Mouse (Mus musculus) megakaryocyte, embryonic 14.5 days (primary cell): Measurements from ENCODE around the gene Clcn5. TPM values are rescaled to one million over a fixed set of nuclear protein-coding genes. Genes with fewer than 3 reads are reported as not detected.

Experiments used
- H3K27me3 ChIP-seq: replicated peaks from 2 replicates; pipeline ENCODE3; 2012; ENCODE audit warnings: inconsistent platforms
- H3K36me3 ChIP-seq: replicated peaks from 2 replicates; pipeline ENCODE3; 2012; ENCODE audit warnings: low read length, inconsistent platforms, mixed read lengths
- H3K4me1 ChIP-seq: 2 replicates; pipeline ENCODE4 v1.6.1; 2012; ENCODE audit warnings: inconsistent platforms
- H3K4me3 ChIP-seq: replicated peaks from 2 replicates; pipeline ENCODE3; 2012; ENCODE audit warnings: moderate library complexity, mild to moderate bottlenecking, inconsistent platforms
- H3K9me3 ChIP-seq: 2 replicates; pipeline ENCODE4 v1.6.1; 2012; ENCODE audit warnings: inconsistent platforms
- FLI1 ChIP-seq: IDR thresholded peaks from 2 replicates; pipeline ENCODE4 v1.6.1; 2012; ENCODE audit warnings: low read length, inconsistent platforms, mixed read lengths
- GATA1 ChIP-seq: IDR thresholded peaks from 3 replicates; pipeline ENCODE4 v1.6.1; 2012; ENCODE audit warnings: mixed read lengths, low read length, inconsistent platforms, borderline replicate concordance
- polyA plus RNA-seq: library from polyadenylated mRNA; stranded (reverse); fragments of >175 nt; gene quantifications from 2 replicates; pipeline ENCODE4 v1.2.3, GENCODE M21; 2012; ENCODE audit warnings: low replicate concordance; ENCODE audit not compliant: insufficient read depth

The Clcn5 gene
- polyA plus RNA-seq, 1 experiment: 0.12 TPM

DNA sequence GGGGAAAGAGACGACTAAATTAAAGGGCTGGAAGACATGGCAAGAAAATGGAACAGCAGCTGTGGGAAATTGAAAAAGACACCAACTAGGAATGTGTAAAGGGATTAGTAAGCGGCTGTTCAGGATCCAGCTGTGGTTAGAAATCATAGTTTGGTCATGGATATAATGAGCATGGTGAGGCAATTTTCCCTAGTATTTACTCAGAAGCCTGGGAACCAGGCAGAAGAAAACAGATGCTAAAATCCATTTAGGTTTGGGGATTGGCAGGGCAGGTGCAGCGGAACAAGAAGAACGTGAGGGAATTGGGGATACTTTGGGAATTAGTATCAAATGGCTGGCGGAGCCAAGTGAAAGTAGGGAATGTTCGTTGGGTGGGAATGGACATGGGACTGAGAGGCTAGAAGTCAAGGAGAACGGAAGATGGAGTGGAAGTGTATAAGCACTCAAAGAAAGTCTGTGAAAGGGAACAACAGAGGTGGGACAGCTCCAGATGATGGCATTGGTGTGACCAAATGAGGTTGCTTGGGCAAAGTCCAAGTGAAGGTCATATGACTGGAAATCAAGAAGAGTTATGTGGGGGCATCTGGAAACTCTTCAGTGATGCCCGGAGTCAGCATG, 26.9 kb downstream of the Clcn5 start:
- TF ChIP-seq GATA1 (no peak), FLI1 (no peak)
- H3K4me3 ChIP-seq: no peak overlapping the region
- H3K4me1 ChIP-seq: no peaks in the 10 kb centered on the region
- H3K27me3 ChIP-seq: peaks cover 2% of the 10 kb centered on the region
- H3K9me3 ChIP-seq: no peaks in the 10 kb centered on the region
- no peaks in the 10 kb centered on the region for H3K36me3 ChIP-seq

DNA sequence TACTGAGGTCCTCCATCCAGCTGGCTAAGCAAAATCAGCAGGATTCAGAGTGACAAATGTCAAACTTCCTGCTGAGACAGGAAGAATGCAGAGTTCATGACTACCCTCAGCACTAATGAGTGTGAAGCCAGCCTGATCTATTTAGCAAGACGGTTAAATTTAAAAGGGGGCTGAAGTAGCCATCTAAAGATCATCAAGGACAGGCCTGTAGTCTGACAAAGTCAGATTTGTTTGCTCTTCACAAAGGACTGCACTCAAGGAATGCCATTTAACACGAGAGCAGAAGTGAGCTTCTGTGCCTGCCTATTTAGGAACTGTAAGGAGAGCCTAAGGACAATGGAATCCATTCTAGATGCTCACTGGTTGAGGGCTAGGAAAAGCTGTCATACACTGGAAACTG, 30.2 kb downstream of the Clcn5 start:
- 0 out of 2 replicates have a peak, but pooled peaks cover 3% of the 10 kb centered on the region for H3K9me3 ChIP-seq
- peaks cover 2% of the 10 kb centered on the region for H3K27me3 ChIP-seq
- TF ChIP-seq GATA1: no peak
- TF ChIP-seq FLI1: no peak
- H3K4me1 ChIP-seq: no peaks in the 10 kb centered on the region
- H3K4me3 ChIP-seq: no peak overlapping the region
- no peaks in the 10 kb centered on the region for H3K36me3 ChIP-seq

DNA sequence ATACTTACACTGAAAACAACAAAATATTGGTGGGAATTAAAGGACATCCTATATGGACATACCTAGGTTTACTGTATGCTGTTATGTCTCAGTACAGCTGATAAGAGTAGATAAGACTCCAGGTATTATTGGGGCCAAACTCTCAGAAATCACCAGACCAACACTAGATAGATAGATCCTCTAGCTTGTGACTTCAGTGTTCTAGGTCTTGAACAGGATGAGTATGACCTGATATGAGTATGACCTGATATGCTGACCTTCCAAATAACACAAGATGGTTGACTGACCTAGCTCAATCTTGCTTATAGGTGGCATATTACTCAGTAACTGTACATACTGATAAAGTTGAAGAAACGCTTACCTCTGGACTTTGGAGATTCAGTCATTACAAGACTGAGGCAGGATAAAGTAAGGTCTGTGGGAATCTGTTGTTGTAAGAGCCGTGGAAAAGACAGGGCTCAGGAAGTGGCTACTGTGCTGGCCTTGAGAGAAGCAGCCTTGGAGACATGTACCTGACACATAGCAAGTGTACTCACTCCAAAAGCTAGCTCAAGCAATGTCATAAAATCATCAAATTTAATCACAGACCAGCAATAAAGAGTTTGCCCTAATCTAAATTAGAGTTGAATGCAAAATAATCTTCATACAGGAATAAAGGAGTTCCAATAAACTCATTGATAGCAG, 32.0 kb downstream of the Clcn5 start:
- Histone ChIP-seq H3K27me3 (peaks cover 2% of the 10 kb centered on the region), H3K4me1 (no peaks in the 10 kb centered on the region), H3K4me3 (no peak overlapping the region)

DNA sequence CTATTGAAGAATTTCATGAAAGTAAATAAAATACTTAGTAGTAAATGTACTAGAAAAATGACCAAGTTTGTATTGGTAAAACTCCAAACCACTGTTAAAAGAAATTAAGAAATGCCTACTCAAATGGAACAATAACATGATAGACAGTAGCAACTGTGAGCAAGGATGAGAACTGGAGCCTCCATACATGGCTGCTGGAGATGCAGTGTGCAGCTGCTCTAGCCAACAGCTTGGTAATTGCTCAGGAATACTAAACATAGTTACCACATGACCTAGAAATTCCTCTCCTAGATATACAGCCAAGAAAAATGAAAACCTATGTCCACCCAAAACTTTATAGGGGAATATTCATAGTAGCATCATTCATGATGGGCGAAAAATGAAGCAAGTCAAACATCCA, 36.5 kb downstream of the Clcn5 start:
- H3K4me1 ChIP-seq: no peaks in the 10 kb centered on the region
- no peaks in the 10 kb centered on the region for H3K36me3 ChIP-seq
- TF ChIP-seq FLI1: no peak
- TF ChIP-seq GATA1: no peak
- no peaks in the 10 kb centered on the region for H3K27me3 ChIP-seq
- 0 out of 2 replicates have a peak, but pooled peaks cover 3% of the 10 kb centered on the region for H3K9me3 ChIP-seq
- no peak overlapping the region for H3K4me3 ChIP-seq

More for the DNA sequence above, 32.0 kb downstream of the Clcn5 start:
- TF ChIP-seq GATA1 (no peak), FLI1 (no peak)
- H3K36me3 ChIP-seq: no peaks in the 10 kb centered on the region
- 0 out of 2 replicates have a peak, but pooled peaks cover 3% of the 10 kb centered on the region for H3K9me3 ChIP-seq

DNA sequence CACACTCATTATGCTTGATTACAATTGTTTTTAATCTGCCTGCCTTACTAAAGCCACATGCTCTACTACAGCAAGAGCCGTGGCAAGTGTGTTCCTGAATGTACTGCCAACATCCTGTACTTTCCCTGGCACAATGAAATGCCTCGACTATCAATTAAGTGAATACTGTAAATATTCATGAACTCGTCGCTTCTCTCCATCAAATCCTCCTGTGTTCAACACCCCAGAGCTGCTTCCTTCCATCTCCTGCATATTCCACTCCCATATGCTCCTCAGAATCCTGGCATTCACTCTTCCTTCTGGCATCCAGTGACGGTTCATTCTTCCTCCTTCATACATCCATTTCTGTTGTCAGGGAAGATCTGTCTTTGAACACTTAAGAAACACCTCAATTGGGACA, 39.4 kb downstream of the Clcn5 start:
- no peaks in the 10 kb centered on the region for H3K36me3 ChIP-seq
- H3K9me3 ChIP-seq: no peaks in the 10 kb centered on the region
- TF ChIP-seq FLI1 (no peak), GATA1 (no peak)
- no peak overlapping the region for H3K4me3 ChIP-seq
- H3K27me3 ChIP-seq: peaks cover 4% of the 10 kb centered on the region
- H3K4me1 ChIP-seq: no peaks in the 10 kb centered on the region

DNA sequence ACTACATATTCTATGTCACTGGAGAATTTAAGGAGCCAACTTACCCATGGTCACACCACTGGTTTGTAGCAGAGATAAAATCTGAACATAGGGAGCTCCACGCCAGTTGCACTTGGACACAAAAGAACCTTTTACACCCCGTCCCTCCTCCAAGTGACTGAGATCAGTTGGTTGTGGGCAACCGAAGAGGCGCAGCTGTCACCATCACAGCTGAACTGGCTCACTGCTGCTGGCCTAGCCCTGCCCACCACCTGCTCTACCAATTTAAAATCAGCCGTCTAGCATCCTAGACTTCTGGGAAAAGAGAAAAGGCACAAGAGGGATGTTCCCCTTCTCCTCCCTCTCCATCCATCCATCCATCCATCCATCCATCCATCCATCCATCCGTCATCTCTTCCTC, 42.6 kb downstream of the Clcn5 start:
- Histone ChIP-seq H3K27me3 (peaks cover 4% of the 10 kb centered on the region), H3K36me3 (no peaks in the 10 kb centered on the region), H3K4me3 (no peak overlapping the region), H3K4me1 (no peaks in the 10 kb centered on the region), H3K9me3 (no peaks in the 10 kb centered on the region)
- TF ChIP-seq GATA1 (no peak), FLI1 (no peak)

DNA sequence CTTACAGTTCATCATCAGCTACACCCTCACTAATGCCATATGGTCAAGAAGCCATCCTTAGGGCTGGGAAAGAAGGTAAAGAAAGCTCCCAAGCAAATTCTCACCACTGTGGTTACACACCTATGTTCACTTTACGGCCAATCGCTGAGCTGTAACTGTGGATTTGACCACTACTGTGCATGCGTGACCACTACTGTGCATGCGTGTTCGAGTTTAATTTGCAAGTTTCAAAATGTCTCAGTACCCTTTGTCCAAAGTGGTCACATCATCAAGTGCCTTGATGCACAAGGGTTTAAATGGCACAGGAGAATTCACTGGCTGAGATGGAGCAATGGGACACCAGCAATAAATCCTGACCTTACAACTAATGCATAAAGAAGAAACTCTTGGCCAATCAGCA, 58.0 kb downstream of the Clcn5 start:
- TF ChIP-seq FLI1 (no peak), GATA1 (no peak)
- Histone ChIP-seq H3K36me3 (no peaks in the 10 kb centered on the region), H3K27me3 (peaks cover 2% of the 10 kb centered on the region), H3K4me1 (no peaks in the 10 kb centered on the region), H3K4me3 (no peak overlapping the region), H3K9me3 (no peaks in the 10 kb centered on the region)

DNA sequence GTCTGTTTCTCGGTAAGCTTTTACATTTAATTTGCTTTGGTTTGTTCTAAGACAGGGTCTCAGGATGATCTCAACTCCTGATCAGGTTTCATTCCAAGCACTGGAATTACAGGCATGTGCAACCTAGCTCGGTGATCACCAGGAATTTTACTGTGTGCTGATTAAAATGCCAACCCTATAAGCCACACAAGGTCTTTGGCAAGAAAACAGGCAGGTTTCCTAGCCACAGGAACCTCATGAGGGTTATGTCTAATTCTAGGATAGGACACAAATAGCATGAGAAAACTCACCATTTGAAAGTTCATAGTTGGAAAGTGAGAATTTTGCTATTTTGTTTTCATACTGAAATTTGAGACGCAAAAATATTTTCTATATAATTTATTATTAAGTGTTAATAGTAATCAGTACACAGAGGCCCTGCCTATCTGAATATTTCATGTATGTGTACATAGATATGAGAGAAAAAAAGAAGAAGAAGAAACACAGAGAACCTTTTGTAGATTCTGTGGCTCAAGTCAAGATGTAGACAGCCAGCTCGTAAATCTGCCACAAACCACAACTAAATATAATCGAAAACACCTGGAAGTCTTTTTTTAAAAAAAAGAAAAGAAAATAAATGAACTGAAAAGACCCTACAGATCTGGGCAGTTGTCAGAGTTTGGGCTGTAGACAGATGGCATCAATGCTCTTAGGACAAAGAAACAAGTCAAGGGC, 58.6 kb downstream of the Clcn5 start:
- H3K9me3 ChIP-seq: no peaks in the 10 kb centered on the region
- no peaks in the 10 kb centered on the region for H3K4me1 ChIP-seq
- H3K4me3 ChIP-seq: no peak overlapping the region
- H3K36me3 ChIP-seq: no peaks in the 10 kb centered on the region
- TF ChIP-seq FLI1: no peak
- no peak for TF ChIP-seq GATA1
- peaks cover 2% of the 10 kb centered on the region for H3K27me3 ChIP-seq

DNA sequence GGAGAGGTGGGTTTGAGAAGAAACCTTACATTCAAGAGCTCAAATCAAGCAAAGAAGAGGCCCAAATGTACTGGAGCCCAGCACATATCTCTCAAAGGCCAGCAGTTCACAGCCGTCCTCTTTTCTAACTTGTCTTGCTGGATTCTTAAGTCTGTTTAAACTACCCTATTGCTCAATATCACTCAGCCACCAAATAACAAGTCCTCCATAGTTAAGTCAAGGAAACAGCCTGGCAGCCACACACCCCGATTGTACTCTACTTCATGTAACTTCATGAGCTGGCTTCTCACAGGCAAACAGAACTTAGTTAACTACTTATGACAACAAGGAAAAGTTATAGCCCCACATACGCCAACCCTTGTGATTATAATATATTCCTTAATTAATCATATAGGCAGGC, 59.4 kb downstream of the Clcn5 start:
- no peaks in the 10 kb centered on the region for H3K36me3 ChIP-seq
- no peaks in the 10 kb centered on the region for H3K9me3 ChIP-seq

DNA sequence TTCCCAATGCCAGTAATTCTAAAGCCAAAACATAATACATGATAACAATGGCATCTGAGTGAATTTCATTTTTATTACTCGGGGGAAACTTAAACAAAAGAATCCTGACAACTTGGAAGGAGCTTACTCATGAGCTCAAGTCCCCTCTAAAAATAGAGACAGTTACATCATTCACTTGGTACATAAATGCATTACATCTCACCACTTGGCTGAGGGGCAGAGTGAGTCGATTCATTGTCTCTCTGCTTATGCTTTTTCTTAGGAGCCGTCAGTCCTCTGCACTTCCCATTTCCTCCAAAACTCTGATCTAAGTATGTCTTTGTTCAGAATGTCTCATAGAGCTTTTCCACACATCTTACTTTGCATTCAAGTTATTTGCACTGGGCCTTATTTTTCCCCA, 63.1 kb downstream of the Clcn5 start:
- TF ChIP-seq FLI1: no peak
- TF ChIP-seq GATA1: no peak
- Histone ChIP-seq H3K4me3 (no peak overlapping the region), H3K27me3 (peaks cover 6% of the 10 kb centered on the region), H3K36me3 (no peaks in the 10 kb centered on the region), H3K9me3 (no peaks in the 10 kb centered on the region), H3K4me1 (no peaks in the 10 kb centered on the region)

More for the DNA sequence above, 59.4 kb downstream of the Clcn5 start:
- Histone ChIP-seq H3K4me3 (no peak overlapping the region), H3K4me1 (no peaks in the 10 kb centered on the region), H3K27me3 (peaks cover 2% of the 10 kb centered on the region)
- TF ChIP-seq FLI1 (no peak), GATA1 (no peak)
